Mouse (Mus musculus) olfactory bulb, adult 2 months (tissue): ENCODE results near the gene Schip1. TPM values are rescaled to one million over a fixed set of nuclear protein-coding genes. Genes with fewer than 3 reads are reported as not detected.

Experiments
- H3K27ac ChIP-seq: fragments of 200-500 bp; 2 replicates; pipeline ENCODE4 v1.5.1; 2012; ENCODE audit warnings: low read depth, low read length; ENCODE audit not compliant: insufficient read depth
- H3K4me1 ChIP-seq: fragments of 200-500 bp; 2 replicates; pipeline ENCODE4 v1.6.1; 2012; ENCODE audit warnings: low read length; ENCODE audit not compliant: control insufficient read depth, insufficient read depth
- H3K4me3 ChIP-seq: fragments of 200-500 bp; 2 replicates; pipeline ENCODE4 v1.5.1; 2012; ENCODE audit warnings: mild to moderate bottlenecking, low read depth, low read length, moderate library complexity; ENCODE audit not compliant: insufficient read depth
- CTCF ChIP-seq: fragments of 200-500 bp; IDR thresholded peaks from 2 replicates; pipeline ENCODE4 v1.5.1; 2012; ENCODE audit warnings: low read depth, mild to moderate bottlenecking, low read length, moderate library complexity; ENCODE audit not compliant: insufficient read depth
- POLR2A ChIP-seq: fragments of 200-500 bp; IDR thresholded peaks from 2 replicates; pipeline ENCODE4 v1.6.1; 2012; ENCODE audit warnings: mild to moderate bottlenecking, low read depth, low read length, moderate library complexity; ENCODE audit not compliant: insufficient read depth
- WGBS: fragments of 180-500 bp; shearing (Covaris S2); methylation state at CpG from one replicate; pipeline ENCODE4 v1.1.7; 2018; 5-methylcytosine and 5-hydroxymethylcytosine counted together
- polyA plus RNA-seq: library from polyadenylated mRNA; stranded (reverse); fragments of >200 nt; gene quantifications from 2 replicates; pipeline ENCODE4 v1.2.4, GENCODE M21; 2012; ENCODE audit warnings: low replicate concordance; ENCODE audit not compliant: missing spikeins, insufficient read depth, insufficient read length

Gene Schip1
- polyA plus RNA-seq, 1 experiment, result not detected

DNA sequence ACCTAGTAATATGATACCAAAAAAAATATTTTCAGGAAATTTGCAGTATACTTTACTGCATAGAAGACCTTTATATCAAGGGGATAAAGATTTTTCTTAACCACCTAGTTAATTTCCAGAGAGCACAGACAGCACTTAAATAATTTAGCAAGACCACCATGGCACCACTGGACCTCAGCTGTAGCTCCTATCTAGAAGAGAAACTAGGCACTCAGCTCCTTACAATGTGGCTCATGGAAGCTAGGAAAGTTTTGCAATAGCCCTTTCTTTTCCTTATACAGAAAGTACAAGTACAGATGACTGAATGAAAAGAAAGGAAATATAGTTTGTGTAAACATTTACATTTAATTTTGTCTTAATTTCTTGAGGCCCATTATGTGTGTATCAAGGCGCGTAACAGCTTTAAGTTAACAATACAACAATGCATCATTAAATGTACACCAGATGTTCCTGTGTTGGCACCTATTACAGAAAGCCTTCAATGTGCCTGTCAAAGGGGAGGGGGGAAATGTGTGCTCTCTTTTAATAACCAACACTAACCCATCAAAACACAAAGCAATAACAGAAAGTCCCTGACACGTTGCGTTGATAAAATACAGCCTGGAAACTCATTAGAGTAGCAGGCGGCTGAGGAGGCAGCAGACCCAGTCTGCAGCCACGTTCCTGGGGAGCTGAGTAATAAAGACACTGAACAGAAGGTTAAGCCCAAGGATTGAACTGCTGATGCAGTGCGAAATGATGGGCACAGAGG is 218.4 kb downstream of the Schip1 start:
- H3K4me3 ChIP-seq, result no peak overlapping the region
- 50% methylated on average over 7 of the region's 7 CpGs for WGBS
- no peak overlapping the region for H3K27ac ChIP-seq
- TF ChIP-seq CTCF, result no peak
- TF ChIP-seq POLR2A, result no peak
- H3K4me1 ChIP-seq, result no peaks in the 10 kb centered on the region

DNA sequence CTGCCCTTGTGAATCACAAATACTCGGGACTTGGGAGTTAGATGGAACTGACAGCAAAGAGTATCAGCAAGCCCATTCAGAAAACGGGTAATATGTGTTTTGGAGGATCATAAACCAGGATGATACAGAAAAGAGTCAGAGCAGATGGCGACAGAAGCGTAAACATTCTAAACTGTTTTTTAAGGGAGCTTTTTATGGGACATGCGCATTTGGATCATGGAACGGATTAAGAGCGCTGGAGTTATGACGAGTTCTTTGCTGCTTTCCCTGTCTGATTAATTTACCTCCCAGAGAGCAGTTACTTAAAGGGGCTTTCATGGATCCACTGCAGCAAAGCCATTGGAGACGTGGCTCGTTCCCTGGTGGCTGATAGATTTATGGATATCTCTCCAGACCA is 219.0 kb downstream of the Schip1 start:
- no peak overlapping the region for H3K27ac ChIP-seq
- H3K4me3 ChIP-seq, result no peak overlapping the region
- no peak for TF ChIP-seq POLR2A
- TF ChIP-seq CTCF, result no peak
- no peaks in the 10 kb centered on the region for H3K4me1 ChIP-seq
- 56% methylated on average over 10 of the region's 10 CpGs for WGBS

DNA sequence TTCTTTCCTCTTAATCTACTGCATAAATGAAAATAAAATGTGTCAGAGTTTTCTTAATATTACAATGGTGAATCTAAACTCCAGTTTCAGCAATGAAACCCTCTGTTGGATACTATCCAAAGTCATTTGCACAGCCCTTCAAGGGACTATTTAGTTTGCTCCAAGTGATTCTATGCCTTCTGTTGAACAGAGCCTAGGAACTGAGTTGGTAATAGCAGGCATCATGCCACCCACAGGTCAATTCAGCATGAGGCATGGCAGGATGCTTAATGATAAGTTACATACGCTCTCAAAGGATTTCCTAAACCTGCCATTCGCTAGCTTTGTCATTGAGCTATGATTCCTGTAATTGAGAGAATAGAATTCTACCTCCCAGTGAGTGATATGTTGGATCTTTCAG is 219.9 kb downstream of the Schip1 start:
- 58% methylated on average over 2 of the region's 2 CpGs for WGBS

GRCm38 (mm10) chr3:68296752-68297151 is 232.2 kb downstream of the Schip1 start:
- Histone ChIP-seq H3K27ac (no peak overlapping the region), H3K4me1 (no peaks in the 10 kb centered on the region), H3K4me3 (no peak overlapping the region)
- 84% methylated on average over 7 of the region's 7 CpGs for WGBS
- no peak for TF ChIP-seq CTCF
- TF ChIP-seq POLR2A, result no peak

More for the DNA sequence above, 219.9 kb downstream of the Schip1 start:
- Histone ChIP-seq H3K27ac (no peak overlapping the region), H3K4me3 (no peak overlapping the region), H3K4me1 (no peaks in the 10 kb centered on the region)
- TF ChIP-seq CTCF (no peak), POLR2A (no peak)

GRCm38 (mm10) chr3:68305647-68306046 is 241.0 kb downstream of the Schip1 start:
- 71% methylated on average over 1 of the region's 1 CpGs for WGBS
- Histone ChIP-seq H3K4me1 (no peaks in the 10 kb centered on the region), H3K4me3 (no peak overlapping the region), H3K27ac (no peak overlapping the region)
- no peak for TF ChIP-seq CTCF
- no peak for TF ChIP-seq POLR2A

DNA sequence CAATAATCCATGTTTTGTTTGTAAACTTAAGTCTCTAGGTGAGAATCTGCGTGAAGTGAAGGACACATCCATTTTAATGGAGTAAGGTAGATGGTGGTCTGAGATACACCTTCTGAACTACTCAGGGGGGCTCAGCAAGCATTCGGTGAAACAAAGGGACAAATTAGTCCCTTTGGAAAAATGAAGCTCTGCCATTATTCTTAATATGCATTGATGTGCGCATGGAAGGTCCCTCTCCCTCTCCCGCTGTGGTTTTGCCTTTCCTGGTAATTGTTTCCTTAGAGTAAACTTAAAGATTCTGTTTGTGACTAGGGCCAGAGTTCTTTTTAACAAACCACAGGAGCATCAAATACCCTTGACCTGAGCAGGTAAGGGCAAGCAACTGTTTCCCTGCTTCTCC is 242.1 kb downstream of the Schip1 start:
- 58% methylated on average over 4 of the region's 4 CpGs for WGBS
- H3K27ac ChIP-seq, result no peak overlapping the region
- H3K4me3 ChIP-seq, result no peak overlapping the region
- TF ChIP-seq CTCF (no peak), POLR2A (no peak)
- no peaks in the 10 kb centered on the region for H3K4me1 ChIP-seq

DNA sequence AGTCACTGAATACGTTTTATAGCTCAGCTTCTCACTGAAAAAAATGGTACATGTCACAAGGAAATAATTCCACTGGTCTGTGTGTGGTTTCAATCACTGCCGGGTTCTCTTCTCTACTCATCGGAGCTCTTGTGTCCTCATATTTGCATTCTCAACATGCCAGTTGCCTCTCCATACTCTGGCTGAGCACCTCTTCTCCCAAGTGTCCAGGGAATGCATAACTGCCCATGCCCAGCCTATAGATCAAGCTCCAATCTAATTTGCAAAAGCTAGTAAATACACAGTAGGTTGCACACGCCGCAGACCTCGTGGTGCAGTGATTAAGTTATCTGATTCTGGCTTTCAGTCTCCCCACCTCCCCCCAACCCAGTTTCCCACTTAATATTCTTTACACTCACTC is 261.0 kb downstream of the Schip1 start:
- H3K4me1 ChIP-seq, result no peaks in the 10 kb centered on the region
- 87% methylated on average over 6 of the region's 6 CpGs for WGBS
- no peak overlapping the region for H3K4me3 ChIP-seq
- H3K27ac ChIP-seq, result no peak overlapping the region
- no peak for TF ChIP-seq POLR2A
- no peak for TF ChIP-seq CTCF

GRCm38 (mm10) chr3:68332515-68332914 is 267.9 kb downstream of the Schip1 start:
- no peak overlapping the region for H3K27ac ChIP-seq
- 52% methylated on average over 2 of the region's 2 CpGs for WGBS
- TF ChIP-seq POLR2A (no peak), CTCF (no peak)
- no peaks in the 10 kb centered on the region for H3K4me1 ChIP-seq
- no peak overlapping the region for H3K4me3 ChIP-seq

GRCm38 (mm10) chr3:68335501-68335900 is 270.9 kb downstream of the Schip1 start:
- Histone ChIP-seq H3K4me3 (no peak overlapping the region), H3K4me1 (0 out of 2 replicates have a peak, but pooled peaks cover 2% of the 10 kb centered on the region), H3K27ac (no peak overlapping the region)
- no peak for TF ChIP-seq POLR2A
- TF ChIP-seq CTCF, result no peak
- WGBS, result 92% methylated on average over 4 of the region's 4 CpGs
